Mouse (Mus musculus): Measurements from ENCODE around the gene Snrnp35.
"Not testable (repeated sequence)": the region's sequence is repeated elsewhere in the genome, so short reads cannot be mapped to it uniquely, and the experiment has no call there.

The Snrnp35 gene

GRCm38 (mm10) chr5:124482966-124483654 is at the start of gene Snrnp35:
Gene Snrnp35, plus strand, starts transcription at chr5:124483134.
- DNase-seq: peak; percentile 88

GRCm38 (mm10) chr5:124438229-124438628 is 44.7 kb upstream of the Snrnp35 start:
- no peak for DNase-seq

DNA sequence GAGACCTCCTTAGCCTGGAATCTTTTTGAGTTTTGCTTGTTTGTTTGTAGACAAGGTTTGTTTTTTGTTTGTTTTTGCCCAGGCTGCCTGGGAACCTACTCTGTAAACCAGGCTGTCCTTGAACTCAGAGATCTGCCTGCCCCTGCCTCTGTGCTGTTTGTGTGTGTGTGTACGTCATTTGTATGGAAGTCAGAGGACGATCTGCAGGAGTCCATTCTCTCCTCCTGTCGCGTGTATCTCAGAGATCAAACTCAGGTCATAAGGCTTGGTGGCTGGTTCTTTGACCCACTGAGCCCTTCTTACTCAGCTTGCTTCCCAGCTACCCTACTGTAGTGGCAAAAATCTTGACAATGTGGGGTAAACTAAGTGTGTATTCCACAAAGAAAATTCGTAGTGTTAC is 44.2 kb upstream of the Snrnp35 start:
- DNase-seq: no peak

- DNase-seq: peak; percentile 97
These were observed 43.4 kb upstream of the Snrnp35 start, which contains the start of gene Kmt5a for GRCm38 (mm10) chr5:124439447-124440093. Gene Kmt5a, plus strand, starts transcription at chr5:124439930.

DNA sequence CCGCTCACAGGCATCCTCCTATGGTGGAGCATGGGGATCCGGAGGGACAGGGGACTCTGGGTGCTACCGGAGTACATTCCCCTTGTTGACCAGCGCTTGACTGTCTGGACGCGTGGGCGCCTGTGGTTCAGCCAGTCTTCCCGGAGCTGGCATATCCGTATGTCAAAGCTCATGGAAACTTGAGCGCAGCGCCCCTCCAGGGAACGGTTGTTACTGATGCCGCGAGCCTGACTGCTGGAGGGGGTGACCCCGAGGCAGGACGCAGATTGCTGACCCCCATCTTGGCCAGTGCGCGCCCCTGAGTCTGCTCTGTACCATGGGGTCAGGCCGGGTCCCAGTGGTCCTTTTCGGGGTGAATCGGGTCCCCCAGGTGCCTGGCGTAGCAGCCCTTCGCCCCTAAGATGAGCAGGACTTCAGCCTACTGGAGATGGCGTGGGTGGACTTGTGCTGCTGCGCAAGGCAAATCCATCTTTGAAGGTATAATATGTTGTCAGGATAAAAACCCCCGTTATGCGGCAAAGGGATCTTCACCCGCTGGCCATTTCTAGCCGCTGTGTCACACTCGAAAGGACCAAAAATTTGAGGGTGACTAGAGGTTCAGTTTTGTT is 42.7 kb upstream of the Snrnp35 start:
- DNase-seq: no peak

DNA sequence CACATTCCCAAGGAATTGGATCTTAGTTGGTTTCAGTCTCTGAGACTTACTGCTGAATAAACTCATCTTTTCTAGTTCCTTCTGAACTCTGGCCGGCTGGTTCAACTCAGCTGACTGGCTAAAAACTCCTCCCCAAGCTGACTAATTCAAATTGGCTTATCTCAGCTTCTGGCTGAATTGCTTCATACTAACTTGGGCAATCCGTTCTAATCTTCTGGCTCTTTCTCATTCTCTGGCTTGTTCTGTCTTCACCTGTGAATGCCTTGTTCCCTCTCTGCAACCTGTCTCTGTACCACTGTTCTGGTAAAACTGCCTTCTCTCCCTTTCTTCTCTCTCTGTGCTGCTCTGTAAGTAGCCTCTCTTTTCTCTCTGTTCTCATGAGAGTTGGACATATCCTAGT is 40.3 kb upstream of the Snrnp35 start:
- DNase-seq: no peak

GRCm38 (mm10) chr5:124444208-124444607 is 38.7 kb upstream of the Snrnp35 start:
- DNase-seq: no peak

DNA sequence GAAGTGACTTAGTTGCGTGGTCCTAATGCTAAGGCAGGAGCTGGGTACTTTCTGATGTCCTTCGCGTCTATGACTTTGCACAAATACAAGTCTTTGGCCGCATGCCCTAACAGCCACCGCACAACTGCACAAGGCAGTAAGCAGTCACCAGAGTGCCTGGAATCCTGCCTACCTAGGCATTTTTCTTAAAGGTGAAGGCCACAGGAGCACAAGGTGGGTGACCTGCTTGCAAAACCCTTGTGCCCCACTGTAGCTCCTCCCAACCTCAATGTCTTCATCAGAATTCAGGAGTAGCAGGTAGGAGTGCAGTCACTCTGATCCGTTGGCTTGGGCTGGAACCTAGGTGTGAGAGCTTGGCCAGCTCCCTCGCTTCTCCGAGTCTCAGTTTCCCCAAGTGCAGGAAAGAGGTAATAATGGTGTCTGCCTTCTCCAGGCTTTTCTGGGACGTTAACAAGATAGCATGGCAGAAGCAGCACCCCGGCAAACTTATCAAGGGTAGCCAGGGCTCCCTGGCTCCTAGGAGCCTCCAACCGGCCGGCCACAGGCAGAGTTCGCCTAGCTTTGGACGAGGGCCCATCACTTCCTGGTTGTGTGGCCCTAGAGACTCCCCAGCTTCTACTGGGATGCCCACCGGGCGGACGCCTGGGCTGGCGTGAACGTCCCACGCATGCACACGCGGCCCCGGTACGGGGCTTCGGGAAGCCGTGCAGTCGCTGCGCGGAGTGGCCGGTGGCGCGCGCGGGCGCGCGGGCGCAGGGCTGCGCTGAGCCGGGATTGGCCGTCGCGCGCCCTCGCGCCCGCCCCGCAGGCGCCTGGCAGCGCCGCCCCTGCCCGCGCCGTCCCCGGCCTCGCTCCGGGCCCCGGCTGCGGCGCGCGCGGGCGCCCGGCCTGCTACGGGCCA is 38.0 kb upstream of the Snrnp35 start:
- peak; percentile 80 for DNase-seq

- peak; percentile 60 for DNase-seq
These were observed 37.2 kb upstream of the Snrnp35 start for GRCm38 (mm10) chr5:124445621-124446293.

GRCm38 (mm10) chr5:124446301-124446881 is 36.5 kb upstream of the Snrnp35 start:
- DNase-seq: peak; percentile 64

- DNase-seq: no peak
These were observed 33.4 kb upstream of the Snrnp35 start for GRCm38 (mm10) chr5:124449494-124449893.

DNA sequence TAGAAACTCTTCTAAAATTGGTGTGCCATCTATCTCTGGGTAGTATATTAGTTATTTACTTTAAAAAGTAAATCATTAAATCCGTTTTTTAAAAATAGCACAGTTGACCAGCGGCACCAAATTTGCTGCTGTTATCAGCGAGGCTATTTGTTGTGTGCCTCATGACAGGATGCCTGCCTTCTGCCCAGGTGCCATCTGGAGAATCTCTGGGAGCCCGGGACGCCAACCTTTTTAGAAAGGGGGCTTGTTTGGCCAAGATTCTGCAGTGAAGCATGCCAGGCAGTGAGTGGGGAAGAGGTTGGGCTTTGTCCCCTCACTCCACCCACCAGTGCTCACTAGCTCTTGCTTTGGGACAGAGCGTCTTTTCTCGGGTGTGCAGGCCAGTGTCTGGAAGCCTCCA is 32.9 kb upstream of the Snrnp35 start:
- no peak for DNase-seq

GRCm38 (mm10) chr5:124450641-124451340 is 32.1 kb upstream of the Snrnp35 start:
- no peak for DNase-seq

DNA sequence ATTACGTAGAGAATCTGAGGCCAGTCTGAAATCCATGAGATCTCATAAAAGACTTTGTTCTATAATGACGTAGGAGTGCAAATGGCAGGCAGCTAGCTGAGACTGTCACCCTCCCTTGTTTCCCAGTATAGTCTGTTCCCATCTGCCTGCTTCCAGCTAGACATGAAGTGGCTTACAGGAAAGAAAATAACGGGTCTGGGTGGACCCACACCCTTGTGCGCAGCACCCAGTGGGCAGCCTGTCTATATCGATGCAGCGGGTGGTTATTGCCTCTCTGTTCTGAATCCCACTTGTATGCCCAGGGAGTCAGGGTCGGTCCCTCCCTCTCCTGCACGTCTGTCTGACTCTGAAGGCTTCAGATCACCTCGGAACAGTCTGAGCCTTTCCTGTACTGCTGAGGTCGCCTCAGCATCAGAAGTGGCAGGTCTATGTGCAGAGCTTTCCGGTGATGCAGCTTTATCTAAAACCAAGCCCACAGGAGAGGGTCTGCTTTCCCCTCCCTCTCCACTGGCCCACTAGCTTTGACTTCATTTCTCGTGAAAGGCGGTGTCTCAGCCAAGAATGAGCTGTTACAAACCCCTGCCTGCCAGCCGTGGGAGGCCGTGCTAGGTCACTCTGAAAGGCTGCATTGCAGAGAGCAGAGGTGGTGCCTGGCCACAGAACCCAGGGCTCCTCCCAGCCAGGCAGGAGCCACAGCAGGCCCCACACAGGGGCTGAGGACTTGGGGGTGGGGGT is 30.3 kb upstream of the Snrnp35 start:
- DNase-seq: peak; percentile 59

- DNase-seq: peak; percentile 69
These were observed 29.4 kb upstream of the Snrnp35 start for GRCm38 (mm10) chr5:124453339-124454081.

DNA sequence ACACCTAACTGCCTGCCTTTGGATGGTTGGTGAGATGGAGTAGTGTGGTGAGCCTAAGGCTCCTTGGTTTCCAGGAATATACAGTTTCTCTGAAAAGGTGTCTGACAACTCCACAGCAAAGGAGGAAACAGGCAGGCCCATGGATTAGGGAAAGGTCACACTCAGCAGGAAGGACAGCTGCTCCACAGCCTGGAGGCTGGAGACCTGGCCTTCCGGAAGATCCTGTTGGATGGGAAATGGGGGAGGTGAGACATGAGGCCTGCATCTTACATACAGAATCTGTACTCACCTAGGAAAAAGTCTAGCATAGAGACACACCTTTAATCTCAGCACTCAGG is 28.9 kb upstream of the Snrnp35 start:
- no peak for DNase-seq

- DNase-seq: no peak
These were observed 26.2 kb upstream of the Snrnp35 start for GRCm38 (mm10) chr5:124456762-124457161.

- DNase-seq: not testable (repeated sequence)
These were observed 22.0 kb upstream of the Snrnp35 start for GRCm38 (mm10) chr5:124460922-124461321.

GRCm38 (mm10) chr5:124462297-124463025 is 20.5 kb upstream of the Snrnp35 start:
- no peak for DNase-seq

Measured in cerebellum, adult 9-11 months (tissue).